Mouse (Mus musculus): Measurements from ENCODE around the gene Lrrn4. TPM values are rescaled to one million over a fixed set of nuclear protein-coding genes. Genes with fewer than 3 reads are reported as not detected.

Gene Lrrn4
- 0.39 and 0.41 TPM in 2 replicates for polyA plus RNA-seq (2012; rRNA removed)

GRCm38 (mm10) chr2:132880844-132881645 lies at the start of gene Lrrn4:
TSS of gene Lrrn4 (minus strand) at chr2:132880891.

GRCm38 (mm10) chr2:132846407-132847358 lies 34.0 kb downstream of the Lrrn4 start, which contains the start of gene Crls1:
TSS of gene Crls1 (plus strand) at chr2:132846666.

Other genes with a start within 250 kb of the Lrrn4 start
- 6.0 and 6.2 TPM in 2 replicates for gene Shld1, start 194.0 kb downstream of the Lrrn4 start, polyA plus RNA-seq (2012; rRNA removed)
- 0.02 and 0.19 TPM in 2 replicates for gene Chgb, start 99.6 kb downstream of the Lrrn4 start, polyA plus RNA-seq (2012; rRNA removed)
- gene Trmt6, start 64.8 kb downstream of the Lrrn4 start, polyA plus RNA-seq (2012; rRNA removed), result 8.7 and 10.4 TPM in 2 replicates
- gene Mcm8, start 64.8 kb downstream of the Lrrn4 start, polyA plus RNA-seq (2012; rRNA removed), result 5.1 and 5.3 TPM in 2 replicates
- gene Crls1, start 34.2 kb downstream of the Lrrn4 start, polyA plus RNA-seq (2012; rRNA removed), result 10.6 and 11.4 TPM in 2 replicates
- 0.01 TPM in 1 of 2 replicates, not detected in the other for gene Fermt1, start 65.0 kb upstream of the Lrrn4 start, polyA plus RNA-seq (2012; rRNA removed)

All from liver, embryonic 14 days (tissue).